Mouse (Mus musculus): Measurements from ENCODE around the gene F2rl1. TPM values are rescaled to one million over a fixed set of nuclear protein-coding genes. Genes with fewer than 3 reads are reported as not detected.

F2rl1 gene
- polyA plus RNA-seq, 1 experiment, result 0.44 TPM

- TF ChIP-seq POLR2A (IDR thresholded peaks at IDR 0.05; ENCODE audit: borderline replicate concordance, extremely low read depth, insufficient read depth, insufficient read length, poor library complexity, severe bottlenecking) (no peak), CTCF (IDR thresholded peaks at IDR 0.05; ENCODE audit: borderline replicate concordance, extremely low read depth, insufficient read depth, insufficient read length) (no peak)
- no peak for DNase-seq (ENCODE audit: low read depth)
These were observed 31.7 kb downstream of the F2rl1 start for GRCm38 (mm10) chr13:95493296-95493695.

DNA sequence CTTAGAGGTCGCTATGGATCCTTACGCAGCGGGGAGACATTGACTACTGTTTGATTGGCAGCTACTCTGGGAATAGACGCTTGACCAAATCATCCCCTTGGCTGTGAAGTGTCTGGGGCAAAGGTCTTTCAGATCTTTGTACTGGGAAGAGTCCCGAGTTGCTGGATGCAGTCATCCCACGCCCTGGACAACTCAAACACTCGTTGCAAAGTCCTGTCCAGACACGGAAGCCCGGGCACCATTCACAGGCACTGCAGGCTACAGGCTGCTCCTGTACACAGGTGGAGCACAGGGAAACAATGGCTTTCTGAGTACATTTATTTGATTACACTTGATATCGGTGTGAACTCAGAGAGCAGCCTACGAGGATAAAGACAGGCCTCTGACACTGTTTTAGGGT is 33.7 kb downstream of the F2rl1 start:
- DNase-seq (ENCODE audit: low read depth), result no peak
- no peak for TF ChIP-seq POLR2A (IDR thresholded peaks at IDR 0.05; ENCODE audit: borderline replicate concordance, extremely low read depth, insufficient read depth, insufficient read length, poor library complexity, severe bottlenecking)
- TF ChIP-seq CTCF (IDR thresholded peaks at IDR 0.05; ENCODE audit: borderline replicate concordance, extremely low read depth, insufficient read depth, insufficient read length), result no peak

- no peak for TF ChIP-seq POLR2A (IDR thresholded peaks at IDR 0.05; ENCODE audit: borderline replicate concordance, extremely low read depth, insufficient read depth, insufficient read length, poor library complexity, severe bottlenecking)
- TF ChIP-seq CTCF (IDR thresholded peaks at IDR 0.05; ENCODE audit: borderline replicate concordance, extremely low read depth, insufficient read depth, insufficient read length), result no peak
- DNase-seq (ENCODE audit: low read depth), result peak; percentile 69
These were observed 40.4 kb downstream of the F2rl1 start for GRCm38 (mm10) chr13:95484664-95485063.

GRCm38 (mm10) chr13:95481428-95481827 is 43.6 kb downstream of the F2rl1 start:
- TF ChIP-seq CTCF (IDR thresholded peaks at IDR 0.05; ENCODE audit: borderline replicate concordance, extremely low read depth, insufficient read depth, insufficient read length) (peak; percentile 91), POLR2A (IDR thresholded peaks at IDR 0.05; ENCODE audit: borderline replicate concordance, extremely low read depth, insufficient read depth, insufficient read length, poor library complexity, severe bottlenecking) (no peak)

DNA sequence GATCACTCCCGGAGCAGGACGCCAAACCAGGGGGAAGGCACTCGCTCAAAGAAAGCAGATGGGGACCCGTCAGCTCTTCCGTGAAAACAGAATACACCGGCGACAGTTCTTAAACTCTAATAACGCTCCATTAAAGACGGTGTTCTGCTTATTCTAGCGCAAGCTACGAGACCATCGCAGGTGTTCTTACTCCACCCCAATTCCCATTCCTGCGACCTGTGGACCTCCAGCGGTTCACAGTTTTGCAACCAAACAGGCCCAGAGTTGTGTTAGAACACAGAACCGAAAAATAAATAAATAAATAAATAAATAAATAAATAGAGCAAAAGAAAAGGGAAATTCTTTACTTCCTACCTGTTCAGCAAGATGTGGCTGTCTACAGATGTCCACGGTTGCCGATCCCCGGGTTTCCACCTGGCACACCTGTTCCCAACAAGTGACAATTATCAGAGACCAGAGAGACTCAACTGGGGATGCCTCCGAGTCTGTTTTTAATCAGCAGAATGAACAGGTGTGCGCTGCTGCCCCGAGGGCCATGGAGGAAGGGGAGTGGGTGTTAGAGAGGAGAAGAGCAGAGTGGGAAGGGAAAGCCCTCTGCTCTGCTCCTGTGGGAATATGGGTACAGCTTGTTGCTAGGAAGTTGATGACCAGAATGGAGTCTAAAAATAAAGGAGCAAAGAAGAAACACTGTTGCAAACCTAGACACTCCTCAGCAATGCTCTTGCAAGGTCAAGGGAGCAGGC is 46.2 kb downstream of the F2rl1 start, which contains the start of gene S100z:
Gene S100z, minus strand, starts transcription at position 51 of the 743 bp plus-strand sequence.
- DNase-seq (ENCODE audit: low read depth), result no peak
- no peak for TF ChIP-seq CTCF (IDR thresholded peaks at IDR 0.05; ENCODE audit: borderline replicate concordance, extremely low read depth, insufficient read depth, insufficient read length)
- no peak for TF ChIP-seq POLR2A (IDR thresholded peaks at IDR 0.05; ENCODE audit: borderline replicate concordance, extremely low read depth, insufficient read depth, insufficient read length, poor library complexity, severe bottlenecking)

More at GRCm38 (mm10) chr13:95481428-95481827, 43.6 kb downstream of the F2rl1 start:
- peak; percentile 91 for DNase-seq (ENCODE audit: low read depth)

DNA sequence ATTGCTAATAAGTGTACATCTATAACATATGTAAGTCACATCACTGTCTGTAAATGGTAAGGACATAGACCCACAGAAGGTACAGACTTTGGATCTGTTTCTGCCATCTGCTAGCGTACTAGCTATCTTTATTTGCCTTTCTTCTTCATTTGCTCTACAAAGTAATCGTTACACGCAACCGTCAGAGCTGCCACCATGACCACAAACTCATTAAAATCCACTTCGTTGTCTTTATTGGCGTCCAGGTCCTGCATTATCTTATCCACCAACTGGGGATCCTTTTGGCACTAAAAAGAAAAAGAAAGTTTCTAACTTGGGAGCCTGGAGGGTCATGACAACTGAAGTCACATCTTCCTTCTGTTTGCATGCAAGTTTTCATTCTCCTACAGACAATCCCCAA is 47.9 kb downstream of the F2rl1 start:
- DNase-seq (ENCODE audit: low read depth), result no peak
- TF ChIP-seq CTCF (IDR thresholded peaks at IDR 0.05; ENCODE audit: borderline replicate concordance, extremely low read depth, insufficient read depth, insufficient read length) (no peak), POLR2A (IDR thresholded peaks at IDR 0.05; ENCODE audit: borderline replicate concordance, extremely low read depth, insufficient read depth, insufficient read length, poor library complexity, severe bottlenecking) (no peak)

DNA sequence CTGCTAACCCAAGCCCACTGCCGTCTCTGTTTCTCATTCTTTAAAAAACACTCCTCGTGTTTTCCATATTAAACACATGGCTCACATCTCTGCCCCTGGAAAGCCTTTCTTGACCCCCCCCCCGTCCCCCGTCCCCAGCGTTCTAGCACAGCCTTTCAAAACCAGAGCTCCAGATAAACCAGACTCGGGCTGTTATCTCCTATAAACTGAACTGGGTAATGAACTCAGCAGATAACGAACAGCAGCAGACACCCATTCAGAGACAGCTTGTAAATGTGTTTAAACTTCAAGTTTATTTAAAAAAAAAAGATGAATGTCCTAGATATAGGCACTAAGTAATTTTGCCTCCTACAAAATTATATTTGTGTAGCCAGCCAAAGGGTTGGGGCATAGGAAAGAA is 49.9 kb downstream of the F2rl1 start:
- no peak for TF ChIP-seq CTCF (IDR thresholded peaks at IDR 0.05; ENCODE audit: borderline replicate concordance, extremely low read depth, insufficient read depth, insufficient read length)
- no peak for TF ChIP-seq POLR2A (IDR thresholded peaks at IDR 0.05; ENCODE audit: borderline replicate concordance, extremely low read depth, insufficient read depth, insufficient read length, poor library complexity, severe bottlenecking)

DNA sequence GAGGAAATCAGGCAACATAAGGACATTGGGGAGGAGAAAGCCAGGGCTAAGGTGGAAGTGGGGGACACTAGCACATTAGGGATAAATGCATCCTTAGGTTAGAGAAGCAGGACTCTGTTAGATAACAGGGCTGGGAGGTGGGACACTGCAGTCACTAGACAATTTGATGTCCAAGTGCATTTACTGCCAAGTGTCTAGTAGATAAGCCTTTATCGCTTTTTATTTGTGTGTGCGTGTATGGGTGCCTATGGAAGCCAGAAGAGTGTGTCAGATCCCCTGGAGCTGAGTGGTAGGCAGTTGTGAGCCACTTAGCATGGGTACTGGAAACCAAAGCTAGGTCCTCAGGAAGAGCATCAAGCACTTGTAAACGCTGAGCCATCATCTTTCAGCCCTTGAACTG is 50.7 kb downstream of the F2rl1 start:
- DNase-seq (ENCODE audit: low read depth), result no peak
- TF ChIP-seq POLR2A (IDR thresholded peaks at IDR 0.05; ENCODE audit: borderline replicate concordance, extremely low read depth, insufficient read depth, insufficient read length, poor library complexity, severe bottlenecking), result no peak

More for the DNA sequence above, 49.9 kb downstream of the F2rl1 start:
- DNase-seq (ENCODE audit: low read depth), result no peak

DNA sequence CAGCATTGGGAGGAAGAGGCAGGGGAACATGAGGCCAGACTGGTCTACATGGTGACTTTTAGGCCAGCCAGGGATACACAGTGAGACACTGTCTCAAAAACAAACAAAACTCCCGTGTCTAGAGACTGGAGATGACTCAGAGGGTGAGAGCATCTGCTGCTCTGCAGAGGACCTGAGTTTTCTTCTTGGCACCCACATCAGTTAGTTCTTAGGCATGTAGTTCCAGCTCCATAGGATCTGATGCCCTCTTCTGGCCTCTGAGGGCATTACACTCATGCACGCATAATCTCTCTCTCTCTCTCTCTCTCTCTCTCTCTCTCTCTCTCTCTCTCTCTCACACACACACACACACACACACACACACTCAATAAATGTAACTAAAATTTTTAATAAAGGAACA is 54.1 kb downstream of the F2rl1 start:
- peak; percentile 25 for DNase-seq (ENCODE audit: low read depth)
- TF ChIP-seq POLR2A (IDR thresholded peaks at IDR 0.05; ENCODE audit: borderline replicate concordance, extremely low read depth, insufficient read depth, insufficient read length, poor library complexity, severe bottlenecking) (no peak), CTCF (IDR thresholded peaks at IDR 0.05; ENCODE audit: borderline replicate concordance, extremely low read depth, insufficient read depth, insufficient read length) (peak; percentile 47; the same call in 1 of the 2 replicates)

Other genes starting within 250 kb of the F2rl1 start
- gene Zbed3, start 201.6 kb downstream of the F2rl1 start, polyA plus RNA-seq (2012; rRNA removed), result 47.6 and 48.3 TPM in 2 replicates
- 32.2 and 35.6 TPM in 2 replicates for gene Aggf1, start 149.9 kb downstream of the F2rl1 start, polyA plus RNA-seq (2012; rRNA removed)
- 1.8 and 3.2 TPM in 2 replicates for gene Crhbp, start 80.3 kb downstream of the F2rl1 start, polyA plus RNA-seq (2012; rRNA removed)
- gene S100z, start 46.5 kb downstream of the F2rl1 start, polyA plus RNA-seq (2012; rRNA removed), result not detected in 2 replicates
- 28.7 and 46.5 TPM in 2 replicates for gene F2r, start 93.3 kb upstream of the F2rl1 start, polyA plus RNA-seq (2012; rRNA removed)
- gene F2rl2, start 171.6 kb upstream of the F2rl1 start, polyA plus RNA-seq (2012; rRNA removed), result 0.53 and 0.88 TPM in 2 replicates

Measured in brain, embryonic 14.5 days (tissue).